Mouse (Mus musculus): ENCODE results near the gene Sult6b2. TPM values are rescaled to one million over a fixed set of nuclear protein-coding genes. Genes with fewer than 3 reads are reported as not detected.

The Sult6b2 gene
- polyA plus RNA-seq, 1 experiment from 2014 or later, result 0.28 TPM

DNA sequence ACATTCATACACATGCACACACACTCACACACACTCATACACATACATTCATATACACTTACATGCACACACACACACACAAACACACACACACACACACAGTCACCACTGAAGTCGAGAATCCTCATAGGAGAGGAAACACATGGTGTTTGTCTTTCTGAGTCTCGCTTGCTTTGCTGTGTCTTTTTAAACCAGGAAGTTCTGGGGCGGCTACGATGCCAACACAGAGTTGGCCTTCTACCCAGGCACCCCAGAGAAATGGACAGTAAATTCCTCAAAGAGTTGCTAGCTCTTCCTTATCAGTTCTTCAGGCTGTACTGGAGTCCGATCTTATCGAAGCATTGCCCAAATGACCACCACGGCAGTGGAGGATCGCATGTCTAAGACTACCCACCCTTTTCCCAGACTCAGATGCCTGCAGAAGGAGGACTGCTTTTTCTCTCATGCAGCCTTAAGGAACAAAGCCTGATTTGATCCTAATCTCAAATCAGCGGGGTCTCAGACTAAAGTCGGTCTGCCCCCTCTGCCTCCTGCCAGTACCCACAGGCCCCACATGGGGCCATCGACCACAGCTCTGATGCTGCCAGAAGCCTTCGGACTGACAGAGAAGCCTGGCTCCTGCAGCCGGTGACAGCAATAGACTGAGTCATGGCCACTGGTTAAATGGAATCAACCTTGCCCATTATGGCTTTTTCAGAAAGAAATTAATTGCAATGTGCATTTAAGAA, 11.9 kb downstream of the Sult6b2 start:
- peaks cover 30% of the 10 kb centered on the region for H3K4me1 ChIP-seq (replicated peaks; ENCODE audit: control insufficient read depth, insufficient read depth, low read length)
- H3K9ac ChIP-seq (ENCODE audit: low read length), result no peak overlapping the region
- H3K27me3 ChIP-seq (replicated peaks; ENCODE audit: control insufficient read depth, insufficient read depth, low read length), result no peaks in the 10 kb centered on the region
- H3K4me3 ChIP-seq (ENCODE audit: low read depth, low read length), result no peak overlapping the region
- H3K27ac ChIP-seq (ENCODE audit: low read depth), result no peak overlapping the region
- H3K9me3 ChIP-seq (ENCODE audit: control insufficient read depth, low read length), result no peaks in the 10 kb centered on the region
- ATAC-seq (replicated peaks; ENCODE audit: low FRiP score, low TSS enrichment, low read depth) (no peak), DNase-seq (ENCODE audit: low spot score) (no peak)
- no peak overlapping the region for H3K4me2 ChIP-seq (ENCODE audit: low read length)
- no peaks in the 10 kb centered on the region for H3K36me3 ChIP-seq (ENCODE audit: control insufficient read depth, insufficient read depth, low read length)
- WGBS, result 38% methylated on average over 13 of the region's 13 CpGs

GRCm38 (mm10) chr6:142789736-142790135, 14.6 kb downstream of the Sult6b2 start:
- Histone ChIP-seq H3K27me3 (replicated peaks; ENCODE audit: control insufficient read depth, insufficient read depth, low read length) (no peaks in the 10 kb centered on the region), H3K4me3 (ENCODE audit: low read depth, low read length) (no peak overlapping the region), H3K9me3 (ENCODE audit: control insufficient read depth, low read length) (no peaks in the 10 kb centered on the region), H3K9ac (ENCODE audit: low read length) (no peak overlapping the region), H3K4me1 (replicated peaks; ENCODE audit: control insufficient read depth, insufficient read depth, low read length) (peaks cover 20% of the 10 kb centered on the region), H3K4me2 (ENCODE audit: low read length) (no peak overlapping the region), H3K36me3 (ENCODE audit: control insufficient read depth, insufficient read depth, low read length) (no peaks in the 10 kb centered on the region), H3K27ac (ENCODE audit: low read depth) (no peak overlapping the region)
- DNase-seq (ENCODE audit: low spot score) (no peak), ATAC-seq (replicated peaks; ENCODE audit: low FRiP score, low TSS enrichment, low read depth) (no peak)
- WGBS, result 90% methylated on average over 10 of the region's 10 CpGs

GRCm38 (mm10) chr6:142788042-142788987, 16.0 kb downstream of the Sult6b2 start:
- 0 out of 2 replicates have a peak overlapping the region, but pooled peaks have one; percentile 9 for H3K4me2 ChIP-seq (ENCODE audit: low read length)
- no peaks in the 10 kb centered on the region for H3K36me3 ChIP-seq (ENCODE audit: control insufficient read depth, insufficient read depth, low read length)
- H3K27me3 ChIP-seq (replicated peaks; ENCODE audit: control insufficient read depth, insufficient read depth, low read length), result no peaks in the 10 kb centered on the region
- no peaks in the 10 kb centered on the region for H3K9me3 ChIP-seq (ENCODE audit: control insufficient read depth, low read length)
- 44% methylated on average over 18 of the region's 18 CpGs for WGBS
- H3K9ac ChIP-seq (ENCODE audit: low read length), result no peak overlapping the region
- no peak for DNase-seq (ENCODE audit: low spot score)
- no peak for ATAC-seq (replicated peaks; ENCODE audit: low FRiP score, low TSS enrichment, low read depth)
- H3K4me1 ChIP-seq (replicated peaks; ENCODE audit: control insufficient read depth, insufficient read depth, low read length), result peaks cover 8% of the 10 kb centered on the region
- H3K4me3 ChIP-seq (ENCODE audit: low read depth, low read length), result no peak overlapping the region
- H3K27ac ChIP-seq (ENCODE audit: low read depth), result no peak overlapping the region

- no peak overlapping the region for H3K27ac ChIP-seq (ENCODE audit: low read depth)
- DNase-seq (ENCODE audit: low spot score) (no peak), ATAC-seq (replicated peaks; ENCODE audit: low FRiP score, low TSS enrichment, low read depth) (no peak)
- WGBS, result 86% methylated on average over 21 of the region's 21 CpGs
- H3K4me1 ChIP-seq (replicated peaks; ENCODE audit: control insufficient read depth, insufficient read depth, low read length), result no peaks in the 10 kb centered on the region; the same call in 1 of the 2 replicates
- H3K4me2 ChIP-seq (ENCODE audit: low read length), result no peak overlapping the region
- no peaks in the 10 kb centered on the region for H3K27me3 ChIP-seq (replicated peaks; ENCODE audit: control insufficient read depth, insufficient read depth, low read length)
- H3K9ac ChIP-seq (ENCODE audit: low read length), result no peak overlapping the region
- H3K36me3 ChIP-seq (ENCODE audit: control insufficient read depth, insufficient read depth, low read length), result no peaks in the 10 kb centered on the region
- no peaks in the 10 kb centered on the region for H3K9me3 ChIP-seq (ENCODE audit: control insufficient read depth, low read length)
- H3K4me3 ChIP-seq (ENCODE audit: low read depth, low read length), result no peak overlapping the region
Measured at GRCm38 (mm10) chr6:142786106-142786505, 18.2 kb downstream of the Sult6b2 start.

DNA sequence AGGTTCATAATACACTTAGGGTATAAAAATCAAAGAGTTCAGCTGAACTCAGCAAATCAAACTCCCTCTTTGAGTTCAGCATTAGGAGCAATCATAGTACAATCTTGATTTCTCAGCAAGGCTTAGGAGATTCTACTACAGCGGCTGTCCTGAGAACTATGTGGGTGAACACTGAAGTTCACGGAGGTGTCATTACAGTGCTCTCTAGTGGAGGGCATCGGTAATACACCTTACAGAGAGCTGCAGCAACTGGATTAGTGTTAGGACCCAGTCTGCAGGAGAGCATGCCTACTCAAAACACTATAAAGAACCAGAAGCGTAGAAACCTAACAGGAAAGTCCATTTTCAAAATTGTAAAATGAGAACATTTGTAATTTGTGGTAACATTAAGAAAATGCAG, 19.0 kb downstream of the Sult6b2 start:
- no peaks in the 10 kb centered on the region for H3K9me3 ChIP-seq (ENCODE audit: control insufficient read depth, low read length)
- no peaks in the 10 kb centered on the region; the same call in 1 of the 2 replicates for H3K4me1 ChIP-seq (replicated peaks; ENCODE audit: control insufficient read depth, insufficient read depth, low read length)
- H3K9ac ChIP-seq (ENCODE audit: low read length), result no peak overlapping the region
- H3K27me3 ChIP-seq (replicated peaks; ENCODE audit: control insufficient read depth, insufficient read depth, low read length), result no peaks in the 10 kb centered on the region
- H3K36me3 ChIP-seq (ENCODE audit: control insufficient read depth, insufficient read depth, low read length), result no peaks in the 10 kb centered on the region
- DNase-seq (ENCODE audit: low spot score) (no peak), ATAC-seq (replicated peaks; ENCODE audit: low FRiP score, low TSS enrichment, low read depth) (no peak)
- H3K27ac ChIP-seq (ENCODE audit: low read depth), result no peak overlapping the region
- no peak overlapping the region for H3K4me3 ChIP-seq (ENCODE audit: low read depth, low read length)
- whole genome bisulfite sequencing, result 42% methylated on average over 4 of the region's 4 CpGs
- no peak overlapping the region for H3K4me2 ChIP-seq (ENCODE audit: low read length)

DNA sequence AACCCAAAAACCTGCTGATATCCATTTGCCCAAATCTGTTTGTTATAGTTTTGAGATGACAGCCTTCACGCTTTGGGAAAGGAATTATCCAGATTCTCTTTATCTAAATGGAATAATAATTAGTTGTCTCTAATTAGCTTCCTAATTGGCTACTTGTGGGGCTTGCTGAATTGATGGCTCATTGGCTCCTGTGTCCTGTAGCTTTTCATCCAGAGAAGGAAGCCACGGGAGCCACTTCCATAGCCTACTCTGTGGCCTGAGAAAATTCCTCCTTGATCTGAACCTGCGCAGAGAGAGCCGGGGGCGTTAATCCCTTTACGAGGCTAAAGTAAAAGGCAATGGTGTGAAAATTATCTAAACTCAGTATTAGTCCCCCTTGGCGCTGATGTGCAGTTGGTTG, 23.0 kb downstream of the Sult6b2 start:
- DNase-seq (ENCODE audit: low spot score), result no peak
- no peaks in the 10 kb centered on the region for H3K9me3 ChIP-seq (ENCODE audit: control insufficient read depth, low read length)
- H3K4me1 ChIP-seq (replicated peaks; ENCODE audit: control insufficient read depth, insufficient read depth, low read length), result no peaks in the 10 kb centered on the region
- no peak overlapping the region for H3K9ac ChIP-seq (ENCODE audit: low read length)
- ATAC-seq (replicated peaks; ENCODE audit: low FRiP score, low TSS enrichment, low read depth), result no peak
- no peak overlapping the region for H3K4me2 ChIP-seq (ENCODE audit: low read length)
- no peaks in the 10 kb centered on the region for H3K27me3 ChIP-seq (replicated peaks; ENCODE audit: control insufficient read depth, insufficient read depth, low read length)
- no peak overlapping the region for H3K27ac ChIP-seq (ENCODE audit: low read depth)
- H3K4me3 ChIP-seq (ENCODE audit: low read depth, low read length), result no peak overlapping the region
- 75% methylated on average over 7 of the region's 7 CpGs for WGBS
- no peaks in the 10 kb centered on the region for H3K36me3 ChIP-seq (ENCODE audit: control insufficient read depth, insufficient read depth, low read length)

DNA sequence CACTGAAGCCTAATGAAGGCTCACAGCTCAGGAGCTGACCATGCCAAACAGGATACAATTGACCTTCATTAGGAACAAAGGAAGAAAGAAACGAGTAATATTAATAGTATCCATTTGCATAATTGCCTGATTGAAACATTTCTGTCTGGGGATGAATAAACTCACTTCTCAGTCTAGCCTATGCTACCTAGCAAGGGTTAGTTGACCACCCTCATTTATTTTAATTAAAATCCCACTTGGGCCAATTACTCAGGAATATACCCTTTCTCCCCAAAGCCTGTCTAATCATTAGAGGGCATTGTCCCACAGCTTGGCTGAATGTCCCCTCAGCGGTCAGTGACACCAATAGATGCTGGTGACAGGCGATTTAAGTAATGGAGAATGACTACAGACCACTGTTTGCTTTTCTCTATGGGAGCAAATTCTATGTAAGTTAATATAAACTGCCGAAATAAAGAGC, 23.7 kb downstream of the Sult6b2 start:
- Histone ChIP-seq H3K27ac (ENCODE audit: low read depth) (no peak overlapping the region), H3K9me3 (ENCODE audit: control insufficient read depth, low read length) (no peaks in the 10 kb centered on the region), H3K36me3 (ENCODE audit: control insufficient read depth, insufficient read depth, low read length) (peaks cover 2% of the 10 kb centered on the region), H3K4me3 (ENCODE audit: low read depth, low read length) (no peak overlapping the region), H3K4me1 (replicated peaks; ENCODE audit: control insufficient read depth, insufficient read depth, low read length) (no peaks in the 10 kb centered on the region), H3K9ac (ENCODE audit: low read length) (no peak overlapping the region), H3K27me3 (replicated peaks; ENCODE audit: control insufficient read depth, insufficient read depth, low read length) (no peaks in the 10 kb centered on the region), H3K4me2 (ENCODE audit: low read length) (no peak overlapping the region)
- no peak for DNase-seq (ENCODE audit: low spot score)
- WGBS, result 83% methylated on average over 4 of the region's 4 CpGs
- ATAC-seq (replicated peaks; ENCODE audit: low FRiP score, low TSS enrichment, low read depth), result no peak

DNA sequence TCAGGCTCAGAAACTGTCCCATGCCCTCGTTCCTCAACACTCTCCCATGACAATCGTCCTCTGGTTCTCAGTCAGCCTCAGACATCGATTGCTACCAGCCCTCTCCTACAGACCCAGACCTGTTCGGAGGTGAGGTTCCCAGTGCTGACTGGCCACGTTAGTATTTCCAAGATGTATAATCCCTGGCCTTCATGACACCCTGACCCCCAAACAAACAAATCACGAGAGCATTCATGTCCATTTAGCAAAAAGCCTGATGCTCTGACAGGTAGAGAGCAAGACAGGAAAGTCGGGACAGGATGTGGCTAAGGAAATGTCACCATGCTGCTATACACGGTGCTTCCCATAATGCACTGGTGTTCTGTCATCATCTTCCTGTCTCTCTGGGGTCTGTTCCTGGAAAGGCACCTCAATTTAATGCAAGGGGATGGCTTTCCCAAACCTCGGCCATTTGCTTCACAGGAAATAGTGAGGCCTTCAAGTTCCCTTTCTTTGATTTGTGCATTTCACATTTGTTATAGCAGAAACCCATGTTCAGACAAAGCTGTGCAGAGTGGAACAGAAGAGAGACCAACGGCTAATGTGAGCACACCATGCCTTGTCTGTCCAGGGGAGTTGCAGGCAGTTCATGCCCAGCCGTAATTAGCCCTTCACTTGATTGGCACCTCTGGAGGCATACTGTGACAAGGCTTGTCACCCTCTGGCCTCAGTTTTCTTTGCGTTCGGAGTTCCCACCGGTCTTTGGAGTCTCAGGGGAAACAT, 24.3 kb downstream of the Sult6b2 start:
- no peaks in the 10 kb centered on the region for H3K27me3 ChIP-seq (replicated peaks; ENCODE audit: control insufficient read depth, insufficient read depth, low read length)
- no peak for ATAC-seq (replicated peaks; ENCODE audit: low FRiP score, low TSS enrichment, low read depth)
- no peak overlapping the region for H3K9ac ChIP-seq (ENCODE audit: low read length)
- no peaks in the 10 kb centered on the region for H3K9me3 ChIP-seq (ENCODE audit: control insufficient read depth, low read length)
- H3K4me2 ChIP-seq (ENCODE audit: low read length), result no peak overlapping the region
- H3K4me1 ChIP-seq (replicated peaks; ENCODE audit: control insufficient read depth, insufficient read depth, low read length), result no peaks in the 10 kb centered on the region
- no peak overlapping the region for H3K4me3 ChIP-seq (ENCODE audit: low read depth, low read length)
- peaks cover 8% of the 10 kb centered on the region for H3K36me3 ChIP-seq (ENCODE audit: control insufficient read depth, insufficient read depth, low read length)
- DNase-seq (ENCODE audit: low spot score), result no peak
- WGBS, result 75% methylated on average over 14 of the region's 14 CpGs
- H3K27ac ChIP-seq (ENCODE audit: low read depth), result no peak overlapping the region
